In the genomic region with DNA sequence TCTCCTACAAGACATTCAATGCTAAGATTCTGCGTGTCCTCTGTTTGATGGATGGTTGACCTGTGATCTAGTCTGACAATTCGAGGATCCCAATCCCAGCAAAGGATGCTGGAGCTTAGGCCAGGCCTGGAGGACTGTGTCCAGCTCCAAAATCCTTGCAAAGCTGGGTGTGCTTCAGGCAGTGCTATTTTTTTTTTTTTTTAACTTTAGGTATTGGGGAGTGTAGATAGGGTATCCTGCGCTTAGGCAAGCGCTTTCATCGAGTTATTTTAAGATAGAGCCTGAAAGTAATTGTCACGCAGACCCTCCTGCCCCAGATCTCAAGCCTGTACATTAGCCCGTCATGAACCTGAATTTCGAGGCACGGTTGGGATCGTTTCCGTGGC, we compare ENCODE assay signal across 8 mouse cellular contexts. TPM values are rescaled to one million over a fixed set of nuclear protein-coding genes. Genes with fewer than 3 reads are reported as not detected.
DNase-seq lines count a peak whose midpoint lies in the region; ATAC-seq lines count a peak whose summit lies in the region.

No protein-coding gene starts in this region.

- ATAC-seq in heart, embryonic 16.5 days (replicated peaks; ENCODE audit: extremely low read depth, insufficient read depth, low FRiP score): no peak
- ATAC-seq in hindbrain, embryonic 14.5 days (ENCODE audit: low FRiP score): no peak
- 0 out of 2 replicates have a peak, but pooled peaks have one; percentile 3 for ATAC-seq in midbrain, embryonic 12.5 days (ENCODE audit: low FRiP score, low read depth)
- no peak for ATAC-seq in inflammation-experienced regulatory T-cells, adult 6 months

- DNase-seq in heart, postnatal 4 days: no peak
- DNase-seq in hindbrain, embryonic 14.5 days (ENCODE audit: low spot score): no peak
- no peak for DNase-seq in layer of hippocampus, adult 11-12 months (ENCODE audit: low spot score)
- DNase-seq in gastrocnemius, postnatal 4 days (ENCODE audit: low spot score in 2 of 2): no peak

- WGBS in heart, embryonic 16.5 days: 36% methylated on average over 11 of the region's 11 CpGs
- 41% methylated on average over 11 of the region's 11 CpGs for WGBS in hindbrain, embryonic 14.5 days
- WGBS in midbrain, embryonic 12.5 days: 38% methylated on average over 11 of the region's 11 CpGs

- H3K4me2 ChIP-seq in heart, embryonic 16.5 days (ENCODE audit: low read depth, low read length): peak overlapping the region; percentile 69
- H3K4me2 ChIP-seq in hindbrain, embryonic 14.5 days (replicated peaks): peak overlapping the region; percentile 64
- peak overlapping the region; percentile 54 for H3K4me2 ChIP-seq in midbrain, embryonic 12.5 days (replicated peaks)

- no peaks in the 10 kb centered on the region for H3K36me3 ChIP-seq in heart, embryonic 16.5 days (ENCODE audit: control insufficient read depth, insufficient read depth)
- H3K36me3 ChIP-seq in hindbrain, embryonic 14.5 days (replicated peaks; ENCODE audit: control insufficient read depth, insufficient read depth): no peaks in the 10 kb centered on the region
- H3K36me3 ChIP-seq in midbrain, embryonic 12.5 days: no peaks in the 10 kb centered on the region

- H3K27ac ChIP-seq in heart, embryonic 16.5 days (ENCODE audit: low read length): no peak overlapping the region
- no peak overlapping the region for H3K27ac ChIP-seq in brown adipose tissue, adult 24 weeks (replicated peaks; ENCODE audit: low read depth, low read length)
- no peak overlapping the region for H3K27ac ChIP-seq in hindbrain, embryonic 14.5 days
- no peak overlapping the region for H3K27ac ChIP-seq in midbrain, embryonic 12.5 days (replicated peaks)

- H3K9ac ChIP-seq in heart, embryonic 16.5 days (ENCODE audit: low read length): no peak overlapping the region
- no peak overlapping the region for H3K9ac ChIP-seq in hindbrain, embryonic 14.5 days
- no peak overlapping the region for H3K9ac ChIP-seq in midbrain, embryonic 12.5 days (replicated peaks)

- no peaks in the 10 kb centered on the region for H3K9me3 ChIP-seq in heart, embryonic 16.5 days (replicated peaks; ENCODE audit: control insufficient read depth, low read length)
- H3K9me3 ChIP-seq in hindbrain, embryonic 14.5 days (ENCODE audit: control insufficient read depth, low read length): no peaks in the 10 kb centered on the region
- no peaks in the 10 kb centered on the region for H3K9me3 ChIP-seq in midbrain, embryonic 12.5 days

- H3K27me3 ChIP-seq in heart, embryonic 16.5 days (ENCODE audit: control insufficient read depth, insufficient read depth, low read length): peaks cover 54% of the 10 kb centered on the region
- peaks cover 61% of the 10 kb centered on the region for H3K27me3 ChIP-seq in hindbrain, embryonic 14.5 days (ENCODE audit: control insufficient read depth, insufficient read depth, low read length)
- H3K27me3 ChIP-seq in midbrain, embryonic 12.5 days: peaks cover 68% of the 10 kb centered on the region

- H3K4me3 ChIP-seq in heart, embryonic 16.5 days (ENCODE audit: low read length): peak overlapping the region; percentile 49
- peak overlapping the region; percentile 48 for H3K4me3 ChIP-seq in brown adipose tissue, adult 24 weeks (ENCODE audit: insufficient read depth, low read depth, low read length)
- H3K4me3 ChIP-seq in hindbrain, embryonic 14.5 days (replicated peaks; ENCODE audit: low read length): peak overlapping the region; percentile 51
- H3K4me3 ChIP-seq in midbrain, embryonic 12.5 days: peak overlapping the region; percentile 45

- peaks cover 4% of the 10 kb centered on the region for H3K4me1 ChIP-seq in heart, embryonic 16.5 days (ENCODE audit: control insufficient read depth, insufficient read depth, low read length)
- H3K4me1 ChIP-seq in brown adipose tissue, adult 24 weeks (ENCODE audit: control insufficient read depth, insufficient read depth, insufficient read length, low read length): no peaks in the 10 kb centered on the region
- peaks cover 4% of the 10 kb centered on the region; the same call in 1 of the 2 replicates for H3K4me1 ChIP-seq in hindbrain, embryonic 14.5 days (replicated peaks; ENCODE audit: control insufficient read depth, insufficient read depth, low read length)
- peaks cover 8% of the 10 kb centered on the region for H3K4me1 ChIP-seq in midbrain, embryonic 12.5 days

RNA-seq across cellular contexts. Expression of gene Ddx43, which starts 0.3 kb away (rescaled TPM):
- 0.08 and 0.12 TPM in 2 replicates for polyA plus RNA-seq in heart, embryonic 16.5 days (2015; fragmentation: Nextera tagmentation; extraction: Ambion mirVana)
- not detected for total RNA-seq in heart, postnatal 4 days (2021)
- not detected in 2 replicates for polyA plus RNA-seq in brown adipose tissue, adult 24 weeks (2012; ENCODE audit: insufficient read depth, insufficient read length, missing spikeins)
- polyA plus RNA-seq in hindbrain, embryonic 14.5 days (2014; fragmentation: Nextera tagmentation; extraction: Ambion mirVana): 0.40 and 0.75 TPM in 2 replicates
- 0.15 and 0.17 TPM in 2 replicates for polyA plus RNA-seq in midbrain, embryonic 12.5 days (2016; fragmentation: Nextera tagmentation; extraction: Ambion mirVana)
- polyA plus RNA-seq in inflammation-experienced regulatory T-cells, adult 6 months (2017; shearing (Covaris generic)): 1 to 10 TPM; 1.8 to 5.2 (median 3.1) TPM
- under 1 TPM; 0.12 to 0.18 TPM for total RNA-seq in gastrocnemius, postnatal 4 days (2021)

RNA-seq across cellular contexts. Expression of gene Ooep, which starts 16.7 kb away (rescaled TPM):
- polyA plus RNA-seq in heart, embryonic 16.5 days (2015; fragmentation: Nextera tagmentation; extraction: Ambion mirVana): 0.39 and 0.44 TPM in 2 replicates
- total RNA-seq in heart, postnatal 4 days (2021): not detected
- not detected in 2 replicates for polyA plus RNA-seq in brown adipose tissue, adult 24 weeks (2012; ENCODE audit: insufficient read depth, insufficient read length, missing spikeins)
- polyA plus RNA-seq in hindbrain, embryonic 14.5 days (2014; fragmentation: Nextera tagmentation; extraction: Ambion mirVana): 5.0 and 6.5 TPM in 2 replicates
- 2.4 and 3.6 TPM in 2 replicates for polyA plus RNA-seq in midbrain, embryonic 12.5 days (2016; fragmentation: Nextera tagmentation; extraction: Ambion mirVana)
- polyA plus RNA-seq in inflammation-experienced regulatory T-cells, adult 6 months (2017; shearing (Covaris generic)): not detected
- under 1 TPM in 1 of 2 experiments, not detected in 1; 0.20 TPM for total RNA-seq in gastrocnemius, postnatal 4 days (2021)

RNA-seq across cellular contexts. Expression of gene Dppa5a, which starts 27.3 kb away (rescaled TPM):
- not detected in 2 replicates for polyA plus RNA-seq in heart, embryonic 16.5 days (2015; fragmentation: Nextera tagmentation; extraction: Ambion mirVana)
- total RNA-seq in heart, postnatal 4 days (2021): not detected
- polyA plus RNA-seq in brown adipose tissue, adult 24 weeks (2012; ENCODE audit: insufficient read depth, insufficient read length, missing spikeins): not detected in 2 replicates
- polyA plus RNA-seq in hindbrain, embryonic 14.5 days (2014; fragmentation: Nextera tagmentation; extraction: Ambion mirVana): 4.5 and 6.0 TPM in 2 replicates
- polyA plus RNA-seq in midbrain, embryonic 12.5 days (2016; fragmentation: Nextera tagmentation; extraction: Ambion mirVana): 0.67 TPM in 1 of 2 replicates, not detected in the other
- polyA plus RNA-seq in inflammation-experienced regulatory T-cells, adult 6 months (2017; shearing (Covaris generic)): not detected
- total RNA-seq in gastrocnemius, postnatal 4 days (2021): not detected

RNA-seq across cellular contexts. Expression of gene Gsta2, which starts 39.6 kb away (rescaled TPM):
- 0.20 and 0.42 TPM in 2 replicates for polyA plus RNA-seq in heart, embryonic 16.5 days (2015; fragmentation: Nextera tagmentation; extraction: Ambion mirVana)
- total RNA-seq in heart, postnatal 4 days (2021): not detected
- not detected in 2 replicates for polyA plus RNA-seq in brown adipose tissue, adult 24 weeks (2012; ENCODE audit: insufficient read depth, insufficient read length, missing spikeins)
- polyA plus RNA-seq in hindbrain, embryonic 14.5 days (2014; fragmentation: Nextera tagmentation; extraction: Ambion mirVana): not detected in 2 replicates
- not detected in 2 replicates for polyA plus RNA-seq in midbrain, embryonic 12.5 days (2016; fragmentation: Nextera tagmentation; extraction: Ambion mirVana)
- polyA plus RNA-seq in inflammation-experienced regulatory T-cells, adult 6 months (2017; shearing (Covaris generic)): not detected
- not detected for total RNA-seq in gastrocnemius, postnatal 4 days (2021)

RNA-seq across cellular contexts. Expression of gene Cgas, which starts 47.8 kb away (rescaled TPM):
- polyA plus RNA-seq in heart, embryonic 16.5 days (2015; fragmentation: Nextera tagmentation; extraction: Ambion mirVana): 1.4 and 1.5 TPM in 2 replicates
- total RNA-seq in heart, postnatal 4 days (2021): 1 to 10 TPM; 1.7 to 2.0 TPM
- 0.32 and 0.67 TPM in 2 replicates for polyA plus RNA-seq in brown adipose tissue, adult 24 weeks (2012; ENCODE audit: insufficient read depth, insufficient read length, missing spikeins)
- 0.63 and 0.84 TPM in 2 replicates for polyA plus RNA-seq in hindbrain, embryonic 14.5 days (2014; fragmentation: Nextera tagmentation; extraction: Ambion mirVana)
- 0.39 and 0.77 TPM in 2 replicates for polyA plus RNA-seq in midbrain, embryonic 12.5 days (2016; fragmentation: Nextera tagmentation; extraction: Ambion mirVana)
- 1 to 10 TPM; 2.4 to 4.1 (median 2.5) TPM for polyA plus RNA-seq in inflammation-experienced regulatory T-cells, adult 6 months (2017; shearing (Covaris generic))
- 1 to 10 TPM; 1.3 to 1.7 TPM for total RNA-seq in gastrocnemius, postnatal 4 days (2021)
